Mouse (Mus musculus): ENCODE results near the gene Ccdc14.
"Not testable (repeated sequence)": the region's sequence is repeated elsewhere in the genome, so short reads cannot be mapped to it uniquely, and the experiment has no call there.

The Ccdc14 gene

DNA sequence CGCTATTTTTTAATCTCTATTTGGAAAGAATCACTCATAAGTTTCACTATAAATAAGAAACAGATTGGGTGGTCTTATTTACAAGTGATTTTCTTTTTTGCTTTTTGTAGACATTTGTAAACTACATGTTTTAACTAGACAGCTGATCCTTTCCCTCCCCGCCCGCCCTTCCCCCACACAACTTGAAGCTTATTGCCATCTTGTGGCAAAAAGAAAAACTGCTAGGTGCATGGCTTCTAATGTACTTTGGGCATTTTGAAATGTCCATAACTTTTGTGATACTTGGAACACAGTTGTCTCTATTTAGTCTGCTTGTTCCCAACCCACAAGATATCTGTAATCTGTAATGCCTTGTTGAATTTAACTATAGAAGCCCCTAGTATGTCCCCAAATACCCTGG lies 21.1 kb downstream of the Ccdc14 start:
- no peak for DNase-seq (ENCODE audit: low spot score in 2 of 2)

DNA sequence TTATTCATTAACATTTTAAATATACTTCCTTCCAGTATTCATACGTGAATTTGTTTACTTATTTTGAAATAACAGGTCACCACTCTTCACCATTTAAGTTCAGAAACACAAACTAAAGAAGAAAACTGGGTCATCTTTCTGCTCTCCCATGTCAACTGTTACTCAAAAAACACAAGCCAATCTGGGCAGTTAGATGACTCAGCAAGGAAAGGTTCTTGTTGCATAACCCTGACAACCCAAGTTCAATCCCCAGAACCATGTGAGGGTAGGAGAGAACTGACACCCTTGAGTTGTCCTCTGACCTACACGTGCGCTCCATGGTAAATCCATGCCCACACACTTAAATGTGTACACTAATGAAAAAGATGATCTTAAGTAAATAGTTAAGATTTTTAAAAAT lies 34.7 kb downstream of the Ccdc14 start:
- DNase-seq (ENCODE audit: low spot score in 2 of 2), result no peak

DNA sequence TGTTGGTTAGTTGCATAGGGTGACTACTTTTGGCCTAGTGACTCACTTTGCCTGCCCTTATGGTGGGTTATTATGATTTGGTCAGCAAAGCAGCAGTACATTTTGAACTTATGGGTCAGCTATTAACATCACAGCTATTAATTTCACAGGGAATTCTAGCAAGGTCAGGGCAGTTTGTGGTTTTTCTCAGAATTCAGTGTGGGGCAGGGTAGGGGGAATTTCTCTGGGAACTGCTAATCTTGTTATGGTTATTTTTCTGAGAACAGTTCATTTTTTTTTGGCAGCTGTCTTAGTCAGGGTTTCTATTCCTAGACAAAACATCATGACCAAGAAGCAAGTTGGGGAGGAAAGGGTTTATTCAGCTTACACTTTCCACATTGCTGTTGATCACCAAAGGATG lies 38.2 kb downstream of the Ccdc14 start:
- not testable (repeated sequence) for DNase-seq (ENCODE audit: low spot score in 2 of 2)

DNA sequence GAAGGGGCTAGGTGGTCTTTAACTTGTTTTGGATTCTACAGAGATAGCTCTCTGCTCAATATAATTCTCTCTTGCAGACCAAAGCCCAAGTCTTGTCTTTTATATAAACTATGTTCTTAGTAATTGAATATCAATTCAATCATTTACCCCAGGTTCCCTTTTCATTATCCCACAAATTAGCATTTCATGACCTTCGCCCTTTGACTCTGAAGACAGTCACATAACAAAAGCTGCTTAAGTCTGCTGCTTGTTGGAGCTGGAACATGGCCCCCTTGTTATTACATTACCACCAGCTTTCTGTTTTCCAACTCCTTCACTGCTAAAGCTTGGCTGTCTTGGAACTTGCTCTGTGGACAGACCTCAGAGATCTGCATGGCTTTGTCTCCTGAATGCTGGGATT lies 39.0 kb downstream of the Ccdc14 start:
- DNase-seq (ENCODE audit: low spot score in 2 of 2), result no peak

DNA sequence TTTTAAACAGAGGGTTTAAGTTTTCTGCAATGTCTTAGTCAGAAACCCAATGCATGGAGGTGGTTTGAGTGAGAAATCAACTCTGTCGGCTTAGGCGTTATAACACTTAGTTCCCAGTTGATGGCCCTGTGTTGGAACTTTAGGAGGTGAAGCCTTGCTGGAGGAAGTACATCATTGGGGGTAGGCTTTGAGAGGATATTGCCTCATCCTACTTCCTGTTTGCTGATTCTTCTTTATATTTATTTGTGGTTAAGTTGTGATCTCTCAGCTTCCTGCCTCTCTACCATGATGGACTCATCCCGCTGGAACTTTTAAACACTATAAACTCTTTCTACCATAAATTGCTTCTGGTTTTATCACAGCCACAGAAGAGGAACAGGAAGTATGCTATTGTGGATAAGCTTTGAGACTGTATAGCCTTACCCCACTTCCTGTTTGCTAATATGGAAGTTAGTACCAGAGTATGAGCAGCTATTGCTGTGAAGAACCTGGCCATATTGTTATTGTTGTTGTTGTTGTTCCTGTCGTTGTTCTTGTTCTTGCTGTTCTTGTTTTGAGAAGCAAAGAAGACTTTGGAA lies 48.3 kb downstream of the Ccdc14 start:
- DNase-seq (ENCODE audit: low spot score in 2 of 2), result no peak

DNA sequence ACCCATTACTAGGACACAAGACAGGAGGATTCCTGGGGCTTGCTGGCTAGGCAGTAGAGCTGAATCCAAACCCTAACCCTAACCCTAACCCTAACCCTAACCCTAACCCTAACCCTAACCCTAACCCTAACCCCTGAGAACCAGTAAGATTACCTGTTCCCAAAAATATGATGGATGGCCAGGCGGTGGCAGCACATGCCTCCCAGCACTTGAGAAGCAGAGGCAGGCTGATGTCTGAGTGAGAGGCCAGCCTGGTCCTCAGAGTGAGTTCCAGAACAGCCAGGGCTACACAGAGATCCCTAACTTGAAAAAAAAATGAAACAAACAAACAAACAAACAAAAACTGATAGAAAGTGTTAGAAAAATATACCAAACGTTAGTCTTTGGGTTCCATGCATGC lies 52.5 kb downstream of the Ccdc14 start:
- no peak for DNase-seq (ENCODE audit: low spot score in 2 of 2)

DNA sequence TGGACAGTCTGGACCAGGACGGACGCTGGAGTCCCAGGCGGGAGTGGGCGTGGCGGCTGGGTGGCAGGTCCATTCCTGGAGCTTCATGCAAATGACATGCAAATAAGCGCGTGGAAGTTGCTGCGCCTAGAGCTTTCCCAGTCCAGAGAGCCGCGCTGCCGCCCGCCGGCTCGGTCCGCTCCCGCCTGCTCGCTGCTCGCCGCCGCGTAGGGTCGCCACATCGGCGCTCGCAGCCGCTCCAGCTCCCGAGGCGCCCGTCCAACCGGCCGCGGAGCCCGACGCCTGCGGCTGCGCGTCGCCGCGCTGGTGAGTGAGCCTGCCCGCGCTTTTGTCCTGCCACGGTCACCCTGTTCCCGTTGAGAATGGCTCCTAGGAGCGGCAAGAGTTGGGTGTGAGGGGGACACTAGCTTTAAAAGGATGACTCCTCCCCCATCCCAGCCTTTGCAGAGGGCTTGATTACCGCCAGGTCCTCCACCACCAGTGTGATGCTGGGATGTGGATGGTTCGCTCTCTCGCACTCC lies 54.7 kb downstream of the Ccdc14 start, which contains the start of gene Mylk:
Mylk (plus strand) TSS at position 146 of the 521 bp plus-strand sequence.
- DNase-seq (ENCODE audit: low spot score in 2 of 2), result peak; percentile 35 to 44

DNA sequence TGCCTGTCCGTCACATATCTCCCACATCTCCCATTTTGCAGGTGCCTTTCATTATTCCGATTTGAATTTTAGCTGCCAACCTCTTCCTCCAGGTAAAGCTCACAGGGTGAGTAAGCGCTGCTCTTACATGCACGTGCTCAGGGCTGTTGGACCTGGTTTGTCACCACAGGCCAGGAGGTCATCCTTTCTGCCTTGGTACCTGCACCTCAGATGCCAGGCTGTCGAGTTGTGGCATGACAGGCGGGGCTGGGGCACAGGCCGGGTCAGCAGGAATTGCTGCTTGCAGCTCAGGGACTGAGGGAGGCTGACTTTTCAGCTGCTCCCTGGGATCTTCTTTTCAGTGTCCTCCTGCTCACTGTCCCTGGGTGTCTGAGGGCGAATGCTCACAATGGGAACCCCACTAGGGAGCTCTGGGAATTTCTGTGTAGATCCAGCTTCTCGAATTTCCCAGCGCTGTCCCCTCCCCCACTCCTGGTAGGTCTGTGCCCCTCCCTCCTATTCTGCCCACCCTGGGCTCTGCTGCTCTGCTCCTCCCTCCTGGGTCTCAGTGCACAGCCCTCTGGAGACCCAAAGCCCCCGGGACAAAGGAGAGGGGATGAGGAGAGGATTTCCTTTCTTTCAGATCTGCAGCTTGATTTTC lies 57.8 kb downstream of the Ccdc14 start:
- no peak for DNase-seq (ENCODE audit: low spot score in 2 of 2)

DNA sequence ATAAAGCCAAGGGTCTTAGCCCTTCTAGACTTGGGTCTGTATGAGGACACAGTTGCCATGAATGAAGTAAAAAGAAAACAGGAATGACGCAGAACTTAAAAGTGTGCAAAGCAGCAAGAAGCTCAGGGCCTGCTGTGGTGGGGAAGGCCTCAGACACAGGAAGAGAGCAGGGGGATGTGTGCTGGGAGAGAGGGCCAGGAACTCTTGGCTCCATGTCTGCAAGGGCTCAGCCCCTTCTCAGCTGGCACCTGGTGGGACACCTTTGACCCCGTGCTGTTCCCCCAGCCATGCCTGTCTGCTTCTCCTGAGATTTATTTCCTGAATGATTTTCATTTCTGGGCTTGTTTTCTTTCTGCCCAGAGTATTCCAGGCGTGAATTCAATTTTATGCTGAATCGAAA lies 59.1 kb downstream of the Ccdc14 start:
- DNase-seq (ENCODE audit: low spot score in 2 of 2), result no peak

DNA sequence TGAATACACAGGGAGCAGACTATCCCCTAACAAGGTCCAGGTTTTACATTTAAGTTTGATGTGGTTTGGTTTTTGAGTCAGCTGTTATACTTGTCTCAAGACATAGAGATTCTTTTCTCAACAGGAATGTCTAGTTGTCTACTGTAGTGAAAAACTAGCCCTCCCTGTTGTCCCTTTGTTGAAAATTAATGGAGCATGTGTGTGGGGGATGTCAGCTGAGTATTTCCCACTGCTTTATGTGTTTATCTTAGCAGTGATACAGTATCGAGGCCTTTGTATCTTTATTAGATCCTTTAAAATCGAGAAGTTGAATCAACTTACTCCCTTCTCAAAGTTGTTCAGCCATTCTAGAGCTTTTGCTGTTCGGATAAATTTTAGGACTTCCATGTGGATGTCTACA lies 61.6 kb downstream of the Ccdc14 start:
- DNase-seq (ENCODE audit: low spot score in 2 of 2), result no peak

DNA sequence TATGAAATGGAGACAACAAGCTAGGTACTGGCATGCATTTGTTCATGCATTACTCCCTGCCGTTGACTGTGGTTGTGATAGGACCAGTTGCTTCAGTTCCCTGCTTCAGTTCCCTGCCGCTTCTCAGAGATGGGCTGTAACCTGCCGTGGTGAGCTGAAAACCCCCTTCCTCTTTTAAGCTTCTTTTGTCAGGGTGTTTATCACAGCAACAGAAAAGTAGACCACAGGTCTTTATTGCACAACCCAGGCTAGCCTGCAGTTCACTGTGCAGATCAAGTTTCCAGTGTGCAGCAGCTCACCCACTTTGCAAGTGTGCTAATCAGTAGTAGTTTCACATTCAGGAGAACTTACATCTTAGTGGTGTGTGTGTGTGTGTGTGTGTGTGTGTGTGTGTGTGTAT lies 62.6 kb downstream of the Ccdc14 start:
- DNase-seq (ENCODE audit: low spot score in 2 of 2), result no peak

DNA sequence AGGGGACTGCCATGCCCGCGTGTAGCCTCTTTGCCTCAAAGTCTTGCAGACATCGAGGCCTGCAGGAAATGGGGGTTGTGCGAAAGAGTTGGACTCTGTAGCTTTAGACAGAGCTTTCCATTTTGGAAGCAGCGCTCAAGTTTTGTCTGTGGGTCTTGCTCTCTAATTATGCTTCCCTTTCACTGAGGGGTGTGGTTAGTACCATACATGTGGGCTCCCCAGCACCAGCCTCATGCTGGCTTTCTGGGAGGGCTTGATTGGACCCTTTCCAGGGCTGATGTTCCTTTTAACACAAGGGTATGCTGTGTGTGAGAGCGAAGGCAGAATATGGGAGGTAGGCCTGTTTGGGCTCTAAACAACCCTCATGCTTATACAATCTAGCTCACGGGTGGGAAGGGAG lies 66.6 kb downstream of the Ccdc14 start:
- no peak for DNase-seq (ENCODE audit: low spot score in 2 of 2)

DNA sequence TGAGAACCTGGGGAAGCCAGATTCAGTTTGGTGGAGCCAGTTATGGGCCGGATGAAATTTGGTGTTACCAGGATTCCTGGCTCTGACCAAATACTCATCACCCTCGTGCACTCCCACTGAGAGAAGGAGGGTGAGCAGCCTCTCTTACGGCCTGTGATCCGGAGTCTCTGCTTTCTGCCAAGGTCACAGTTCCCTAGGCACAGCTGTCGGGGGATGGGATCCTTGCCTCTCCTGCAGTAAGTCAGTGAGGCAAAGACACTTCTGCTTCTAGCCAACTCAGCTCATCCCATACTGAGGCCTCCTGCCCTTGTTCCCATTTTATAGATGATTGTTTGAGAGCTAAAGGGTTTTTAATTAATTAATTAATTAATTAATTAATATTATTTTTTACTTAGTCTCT lies 67.8 kb downstream of the Ccdc14 start:
- no peak for DNase-seq (ENCODE audit: low spot score in 2 of 2)

DNA sequence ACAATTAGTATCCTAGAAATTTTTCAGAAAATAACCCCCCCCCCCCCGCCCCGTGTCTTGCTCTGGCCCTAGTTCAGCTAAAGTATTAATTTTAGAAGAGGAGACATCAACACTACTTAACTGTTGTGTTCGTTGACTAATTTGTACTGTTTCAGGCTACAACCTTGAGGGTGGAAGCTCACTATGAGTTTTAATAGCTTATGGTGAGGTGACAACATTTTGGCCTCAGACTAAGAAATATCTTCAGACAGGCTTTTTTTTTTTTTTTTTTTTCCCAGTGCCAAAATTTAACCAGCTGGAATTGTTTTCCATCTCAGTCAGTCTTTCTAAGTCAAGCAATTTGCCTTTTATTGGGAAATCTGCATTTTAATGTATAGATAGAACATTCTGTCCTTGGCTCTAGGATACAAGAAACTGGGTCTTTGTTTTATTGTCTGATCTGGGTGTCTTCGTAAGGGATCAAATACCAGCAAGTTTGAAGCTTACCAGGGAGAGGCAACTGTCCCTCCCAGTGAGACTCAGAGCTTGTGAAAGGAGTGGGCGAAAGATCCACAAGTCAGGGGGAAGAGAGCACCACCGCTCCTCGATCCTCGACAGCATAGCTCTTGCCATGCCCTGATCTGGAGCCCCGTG lies 73.7 kb downstream of the Ccdc14 start:
- DNase-seq (ENCODE audit: low spot score in 2 of 2), result no peak

DNA sequence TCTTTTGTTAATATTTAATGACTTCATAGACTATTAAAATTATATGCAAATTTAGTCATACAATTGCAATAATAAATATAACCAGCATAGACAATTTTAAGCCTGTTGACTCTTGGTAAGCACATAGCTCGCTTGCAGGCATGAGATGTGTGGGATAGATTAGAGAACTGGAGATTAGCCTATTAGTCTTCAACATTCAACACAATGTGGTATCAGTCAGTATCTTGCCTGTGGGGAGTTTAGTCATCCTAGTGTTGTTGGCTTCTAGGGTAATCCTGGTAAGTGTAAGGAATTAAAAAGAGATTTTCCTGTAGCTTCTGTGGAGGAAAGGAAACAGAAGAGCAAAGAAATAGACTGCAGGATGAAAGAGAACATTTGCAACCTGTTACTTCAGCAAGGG lies 75.2 kb downstream of the Ccdc14 start:
- no peak for DNase-seq (ENCODE audit: low spot score in 2 of 2)

DNA sequence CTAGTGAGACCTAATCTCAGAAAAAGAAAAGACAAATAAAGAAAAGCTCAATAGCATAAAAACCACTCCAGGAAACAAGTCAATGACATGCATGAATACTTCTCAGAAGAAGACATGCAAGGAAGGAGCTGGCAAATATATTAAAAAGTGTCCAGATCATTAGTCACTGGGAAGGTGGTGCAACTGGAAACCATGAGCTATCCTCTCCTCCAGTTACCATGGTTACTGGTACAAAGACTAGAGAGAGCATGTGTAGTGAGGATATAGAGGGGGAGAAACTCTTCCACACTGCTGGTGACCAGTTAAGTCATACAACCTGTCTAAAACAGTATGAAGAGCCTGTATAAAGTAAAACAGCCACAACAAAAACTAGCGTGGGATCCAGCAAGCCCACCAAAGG lies 75.8 kb downstream of the Ccdc14 start:
- DNase-seq (ENCODE audit: low spot score in 2 of 2), result no peak

DNA sequence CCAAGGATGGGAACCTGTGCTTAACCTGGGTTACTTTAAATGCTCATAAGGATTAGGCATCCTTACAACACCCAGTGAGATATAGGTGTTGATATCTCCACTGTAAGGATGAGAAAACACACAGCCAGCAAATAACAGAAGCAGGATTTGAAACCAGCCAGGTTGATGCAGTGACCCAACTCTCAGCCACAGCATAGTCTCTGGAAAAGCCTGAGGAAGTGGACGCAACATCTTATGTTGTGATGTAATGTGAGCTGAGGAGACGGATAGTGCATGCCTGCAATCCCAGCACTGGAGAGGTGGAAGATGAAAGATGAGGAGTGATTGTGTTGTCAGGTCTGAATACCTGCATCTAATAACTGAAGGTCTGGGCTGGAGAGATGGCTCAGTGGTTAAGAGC lies 77.0 kb downstream of the Ccdc14 start:
- no peak for DNase-seq (ENCODE audit: low spot score in 2 of 2)

DNA sequence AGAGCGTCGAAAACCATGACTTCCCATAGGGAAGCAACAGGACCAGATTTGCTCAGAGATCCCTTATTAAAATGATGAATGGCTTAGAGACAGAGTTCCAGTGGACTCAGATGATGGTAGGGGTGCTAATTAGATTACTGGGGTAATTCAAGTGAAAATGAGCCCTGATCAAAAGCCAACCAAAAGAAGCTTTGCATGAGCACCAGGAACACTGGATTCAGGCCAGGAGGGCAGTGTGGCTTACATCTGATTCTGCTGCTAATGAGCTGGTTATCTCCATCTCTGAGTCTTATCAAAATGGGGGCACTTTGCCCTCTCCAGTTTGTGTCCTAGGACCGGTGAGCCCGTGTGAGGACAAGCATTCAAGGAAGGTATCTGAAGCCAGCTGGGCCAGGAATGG lies 78.0 kb downstream of the Ccdc14 start:
- DNase-seq (ENCODE audit: low spot score in 2 of 2), result no peak

DNA sequence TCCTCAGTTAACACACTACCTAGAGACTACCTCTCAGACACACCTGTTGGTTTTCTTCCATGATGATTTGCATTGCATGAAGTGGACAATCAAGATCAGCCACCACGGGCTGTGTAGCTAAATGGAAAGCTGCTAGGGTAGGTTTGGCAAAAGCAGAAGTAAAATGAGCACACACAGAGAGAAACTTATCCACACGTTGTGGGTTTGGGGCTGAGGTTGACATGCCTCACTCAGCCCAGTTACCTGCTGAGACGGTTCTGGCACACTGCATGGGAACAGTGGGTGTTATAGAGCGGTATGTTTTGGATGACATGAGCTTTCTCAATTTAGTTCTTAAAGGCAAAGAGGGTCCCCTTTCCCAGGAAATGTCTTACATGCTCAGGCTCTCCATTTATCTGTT lies 79.7 kb downstream of the Ccdc14 start:
- DNase-seq (ENCODE audit: low spot score in 2 of 2), result no peak

DNA sequence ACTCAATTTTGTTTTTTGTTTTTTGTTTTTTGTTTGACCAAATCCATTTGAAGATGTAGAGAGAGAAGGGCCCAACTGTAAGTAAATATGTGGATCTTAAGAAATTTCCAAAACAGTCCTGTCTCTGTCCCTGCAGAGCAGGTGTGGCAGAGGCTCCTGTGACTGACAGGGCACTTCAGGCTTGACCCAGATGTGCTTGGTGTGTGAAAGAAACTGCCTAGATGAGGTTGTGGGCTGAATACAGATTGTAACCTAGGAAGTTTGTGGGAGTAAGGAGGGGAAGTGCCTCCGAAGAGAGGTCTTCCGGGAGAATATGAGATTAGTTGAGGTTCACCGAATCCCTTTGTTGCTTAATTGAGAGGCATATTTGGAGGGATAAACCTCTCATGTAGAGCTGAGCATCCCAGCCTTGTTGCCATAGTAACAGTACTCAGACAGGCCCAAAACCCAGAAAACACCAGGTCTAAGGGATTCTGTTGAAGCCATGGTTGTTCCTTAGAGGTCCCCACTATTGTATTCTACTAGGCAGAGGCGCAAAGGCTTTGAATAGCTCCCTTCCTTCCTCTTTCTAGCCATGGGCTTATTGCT lies 82.1 kb downstream of the Ccdc14 start:
- no peak for DNase-seq (ENCODE audit: low spot score in 2 of 2)

All from right cerebral cortex, postnatal 36 days (tissue).